Mouse (Mus musculus) frontal cortex, postnatal 10 days (tissue): ENCODE measurements around the gene Arhgap10.

Source experiments
- DNase-seq, 2 experiments: peaks; one replicate each; pipeline ENCODE4 v3.0.0; 2022; ENCODE audit warnings: low spot score in 2 of 2, mixed read lengths in 1 of 2

The Arhgap10 gene

DNA sequence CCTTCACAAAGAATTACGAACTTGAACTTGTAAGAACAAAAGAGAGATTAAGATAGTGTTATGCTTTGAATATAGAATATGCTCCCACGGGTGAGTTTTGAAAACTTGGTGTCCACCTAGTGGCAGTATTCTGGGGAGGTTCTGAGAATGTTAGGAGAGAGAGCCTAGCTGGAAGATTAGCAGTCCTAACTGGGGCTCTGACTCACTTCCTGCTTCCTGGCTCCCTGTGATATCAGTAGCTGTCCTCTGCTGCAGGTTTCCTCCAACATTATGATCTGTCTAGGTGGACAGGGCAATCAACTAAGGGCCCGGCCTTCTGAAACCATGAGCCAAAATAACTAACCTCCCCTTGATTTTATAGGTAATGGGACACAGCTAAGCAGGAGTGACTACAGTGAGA is 233.3 kb downstream of the Arhgap10 start:
- DNase-seq: no peak

DNA sequence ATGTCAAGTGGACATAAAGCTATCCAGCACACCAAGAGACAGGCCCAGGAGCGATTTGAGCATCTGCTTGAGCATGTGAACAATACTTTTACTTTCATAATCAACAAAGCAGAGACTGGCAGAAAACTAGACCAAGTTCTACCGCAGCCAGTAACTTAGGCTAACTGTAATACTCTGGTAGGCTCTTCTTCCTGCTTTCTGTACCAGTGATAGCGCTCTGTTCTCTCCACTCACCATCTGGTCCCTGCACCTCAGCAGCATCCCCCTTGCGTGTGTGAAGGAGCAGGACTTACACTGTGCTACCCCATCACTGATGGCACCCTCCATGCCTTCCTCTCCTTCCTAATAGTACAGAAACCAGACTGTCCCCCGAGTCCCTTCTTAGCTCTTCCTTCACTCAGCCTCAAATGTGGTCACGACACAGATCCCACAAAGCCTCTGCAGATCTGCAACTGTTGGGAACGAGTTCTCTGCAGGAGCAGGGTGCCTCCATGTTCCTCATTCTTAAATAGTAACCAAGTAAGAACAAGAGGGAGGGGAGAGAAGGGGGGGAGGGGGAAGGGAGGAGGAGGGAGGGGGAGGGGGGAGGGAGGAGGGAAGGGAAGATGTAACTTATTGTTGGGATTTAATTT is 235.0 kb downstream of the Arhgap10 start:
- no peak for DNase-seq

DNA sequence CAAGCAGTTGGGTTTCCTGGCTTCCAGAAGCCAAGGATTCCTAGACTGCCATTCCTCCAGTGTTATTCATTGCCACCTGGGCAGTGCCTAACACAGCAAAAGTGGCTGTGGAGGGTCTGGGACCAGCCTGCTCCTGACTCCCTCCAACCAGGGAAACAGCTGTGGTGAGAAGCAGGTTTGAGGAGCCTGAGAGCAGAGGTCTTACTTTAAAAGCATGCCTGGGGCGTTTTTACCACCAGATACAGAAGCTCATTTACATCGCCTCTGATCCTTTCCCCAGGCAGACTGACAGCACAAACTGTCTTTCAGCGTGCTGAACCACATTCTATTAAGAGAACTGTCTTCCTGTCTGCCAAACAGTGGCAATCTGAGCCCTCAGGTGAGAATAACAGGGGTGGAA is 237.8 kb downstream of the Arhgap10 start:
- no peak for DNase-seq

DNA sequence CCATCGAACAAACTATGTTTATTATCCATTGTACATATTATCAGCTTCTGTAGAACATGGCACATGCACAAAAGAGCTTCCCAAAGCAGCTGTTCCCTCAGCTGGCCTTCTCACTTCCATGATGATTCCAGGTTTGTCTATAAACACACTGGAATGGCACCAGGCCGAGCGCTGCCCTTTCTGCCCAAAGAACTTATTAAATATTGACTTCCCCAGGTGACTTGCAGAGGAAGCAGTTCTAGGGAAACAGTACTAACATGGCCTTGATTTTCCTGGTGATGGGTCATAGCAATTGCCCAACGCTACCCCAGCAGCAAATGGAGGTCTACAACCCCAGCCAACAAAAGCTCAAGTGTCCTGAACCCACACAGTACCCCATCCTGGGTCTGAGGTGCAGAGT is 239.5 kb downstream of the Arhgap10 start:
- DNase-seq: no peak

DNA sequence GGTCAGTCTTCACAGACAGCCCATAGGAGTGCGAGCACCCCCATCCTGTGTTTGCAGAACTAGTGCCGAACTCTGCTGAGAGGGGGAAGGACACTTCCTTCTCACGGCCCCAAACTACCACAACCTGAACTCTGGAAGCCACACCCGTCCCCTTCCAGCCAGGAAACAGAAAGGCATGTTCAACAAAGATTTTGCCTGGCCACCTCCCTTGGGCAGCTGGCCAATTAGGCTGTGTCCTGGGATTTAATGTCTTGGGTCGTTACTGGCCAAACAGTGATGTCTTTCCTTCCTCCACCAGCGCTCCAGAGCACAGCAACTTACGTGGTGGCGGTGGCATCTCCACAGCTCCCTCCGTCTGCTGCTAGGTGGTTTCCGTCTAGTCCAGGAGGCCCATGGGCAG is 240.9 kb downstream of the Arhgap10 start:
- DNase-seq: no peak

DNA sequence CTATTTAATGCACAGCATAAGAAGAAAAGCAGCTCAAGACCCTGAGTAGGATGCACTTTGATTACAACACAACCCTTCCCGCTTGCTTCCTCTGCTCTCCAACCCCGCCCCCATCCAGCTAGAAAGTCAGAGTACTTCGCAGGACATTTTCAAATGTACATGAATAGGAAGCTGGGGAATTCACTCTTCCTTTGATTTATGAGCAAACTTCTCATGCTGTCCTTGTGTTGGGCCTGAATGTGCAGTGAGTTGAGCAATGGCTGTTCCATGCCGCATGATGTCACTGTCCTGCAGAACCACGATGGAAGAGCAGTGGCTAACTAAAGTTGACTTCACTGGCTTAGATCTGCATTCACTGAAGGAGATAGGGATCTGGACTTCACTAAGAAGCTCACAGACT is 242.2 kb downstream of the Arhgap10 start:
- no peak for DNase-seq

DNA sequence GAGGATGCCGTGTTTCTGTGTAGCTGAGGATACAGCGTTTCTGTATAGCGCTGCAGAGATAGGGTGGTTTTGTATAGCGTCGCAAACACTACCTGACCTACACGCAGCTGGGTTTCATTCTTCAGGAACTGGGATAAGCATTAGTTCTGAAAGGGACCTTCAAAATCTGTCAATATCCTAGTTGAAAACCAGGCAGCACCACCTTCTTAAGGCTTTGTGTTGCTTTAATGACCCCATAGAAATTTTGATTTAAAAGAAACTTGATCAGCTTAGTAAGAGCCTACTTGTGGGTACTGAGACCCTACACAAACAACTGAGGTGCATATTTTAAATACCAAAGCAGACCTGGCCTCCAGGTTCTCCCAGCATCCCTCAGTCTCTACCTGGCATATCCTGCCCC is 245.6 kb downstream of the Arhgap10 start:
- no peak for DNase-seq

DNA sequence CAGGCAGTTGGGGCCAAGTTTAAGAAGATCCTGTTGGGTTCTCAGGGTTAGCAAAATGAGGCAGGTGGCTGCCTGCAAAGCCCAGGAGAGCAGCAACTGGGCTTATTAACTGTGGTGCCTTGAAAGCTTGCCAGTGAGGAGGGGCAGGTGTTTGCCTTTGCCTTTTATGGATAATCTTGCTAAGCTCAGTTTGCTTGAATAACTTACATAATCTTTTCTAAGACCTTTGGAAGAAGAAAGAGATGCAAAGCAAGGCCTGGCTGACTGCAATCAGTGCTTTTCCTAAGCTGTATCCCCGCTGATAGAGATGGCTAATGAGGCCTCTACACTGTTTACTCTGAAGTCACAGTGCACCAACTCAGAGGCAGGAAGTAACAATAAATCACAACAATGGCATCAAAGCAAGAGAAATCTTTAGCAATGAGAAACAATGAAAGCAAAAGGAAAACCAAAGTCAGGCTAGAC is 249.8 kb downstream of the Arhgap10 start:
- DNase-seq: no peak

DNA sequence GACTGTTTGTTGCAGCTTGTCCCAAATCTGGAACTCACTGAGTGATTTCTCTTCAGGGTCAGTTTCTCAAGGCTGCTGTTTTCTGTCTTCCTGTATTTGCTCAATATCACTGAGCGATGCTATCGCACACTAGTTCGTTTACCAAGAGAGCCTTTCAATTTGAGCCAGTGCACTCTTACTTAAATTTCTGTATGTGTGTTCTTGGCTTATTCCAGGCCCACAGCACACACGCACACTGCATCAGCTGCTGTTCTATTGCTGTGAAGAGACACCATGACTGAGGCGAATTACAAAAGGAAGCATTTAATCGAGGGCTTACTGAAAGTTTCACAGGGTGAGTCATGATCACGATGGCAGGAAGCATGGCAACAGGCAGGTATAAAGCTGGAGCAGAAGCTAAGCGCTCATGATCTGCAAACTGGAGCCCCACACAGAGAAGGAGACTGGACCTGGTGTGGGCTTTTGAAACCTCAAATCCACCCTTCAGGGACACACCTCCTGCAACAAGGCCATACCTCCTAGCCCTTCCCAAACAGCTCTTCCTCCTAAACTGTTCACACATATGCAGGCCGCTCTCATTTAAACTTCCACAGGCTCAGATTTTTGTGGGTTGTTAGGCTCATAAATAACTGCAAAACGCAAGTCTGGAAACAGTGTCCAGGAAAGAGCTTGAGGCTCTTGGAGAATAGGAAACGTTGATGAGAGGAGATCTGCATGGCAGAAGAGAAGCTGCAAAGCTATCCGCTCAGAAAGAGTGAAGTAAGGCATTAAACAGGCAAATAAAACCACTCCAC is 255.3 kb downstream of the Arhgap10 start:
- no peak for DNase-seq

DNA sequence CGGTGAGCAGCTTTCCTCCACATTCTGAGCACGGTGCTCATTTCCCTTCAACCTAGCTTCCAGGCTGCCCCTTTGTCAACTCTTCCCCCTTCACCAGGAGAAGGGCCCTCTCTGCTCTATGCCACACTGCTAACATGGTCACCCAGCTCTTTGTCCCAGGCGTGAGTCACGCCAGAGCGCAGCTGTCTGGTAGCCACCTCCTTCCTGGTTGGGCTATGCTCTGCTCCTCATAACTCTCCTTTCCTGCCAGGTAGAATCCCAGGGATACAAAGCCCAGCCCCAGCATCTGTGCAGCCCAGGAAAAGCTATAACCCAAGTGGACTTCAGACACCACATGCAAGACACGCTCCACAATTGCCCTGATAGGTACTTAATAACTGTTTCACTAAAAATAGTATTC is 256.5 kb downstream of the Arhgap10 start:
- no peak for DNase-seq

DNA sequence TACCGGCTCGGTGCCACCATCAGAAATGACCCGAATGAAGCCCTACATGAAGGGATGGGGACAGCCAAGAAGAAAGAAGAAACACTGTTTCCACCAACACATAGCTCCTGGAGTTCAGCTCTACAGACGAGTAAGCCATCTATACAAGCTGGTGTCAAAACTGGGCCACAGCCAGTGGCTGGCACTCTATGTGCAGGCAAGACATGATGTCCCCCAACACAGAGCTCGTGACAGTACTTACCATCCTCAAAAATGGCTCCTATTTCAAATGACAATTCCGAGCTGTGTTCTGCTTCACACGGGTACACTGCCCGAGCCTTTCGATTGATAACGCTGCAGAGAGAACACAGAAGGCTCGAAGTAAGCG is 260.7 kb downstream of the Arhgap10 start:
- DNase-seq: no peak

DNA sequence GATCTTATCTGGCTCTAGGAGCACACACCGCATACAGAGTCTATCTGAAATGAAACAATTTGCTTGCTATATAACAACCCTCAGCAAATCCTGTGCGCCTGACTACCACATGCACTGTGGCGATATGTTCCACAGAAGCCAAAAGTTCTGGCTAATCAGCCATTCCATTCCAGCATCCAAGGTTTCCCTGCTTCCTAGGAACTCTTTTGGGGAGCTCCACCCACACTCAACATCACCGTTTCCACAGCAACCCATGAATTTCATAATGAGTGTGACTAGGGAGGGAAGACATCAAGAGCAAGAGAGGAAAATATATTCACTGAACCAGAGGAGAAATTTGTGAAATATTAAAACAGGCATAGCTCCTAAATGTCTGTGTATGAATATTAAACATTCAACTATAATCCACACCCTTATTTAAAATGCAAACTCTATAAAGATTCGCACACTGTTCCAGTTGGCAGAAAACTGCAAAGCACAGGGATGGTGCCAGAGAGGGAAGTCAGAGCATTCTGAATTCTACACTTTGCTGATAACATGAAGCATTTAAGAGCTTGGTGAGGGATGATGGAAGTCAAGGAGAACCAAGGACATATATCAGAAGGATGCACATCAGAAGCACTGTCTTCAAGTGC is 261.2 kb downstream of the Arhgap10 start:
- DNase-seq: peak; percentile 27 to 59

DNA sequence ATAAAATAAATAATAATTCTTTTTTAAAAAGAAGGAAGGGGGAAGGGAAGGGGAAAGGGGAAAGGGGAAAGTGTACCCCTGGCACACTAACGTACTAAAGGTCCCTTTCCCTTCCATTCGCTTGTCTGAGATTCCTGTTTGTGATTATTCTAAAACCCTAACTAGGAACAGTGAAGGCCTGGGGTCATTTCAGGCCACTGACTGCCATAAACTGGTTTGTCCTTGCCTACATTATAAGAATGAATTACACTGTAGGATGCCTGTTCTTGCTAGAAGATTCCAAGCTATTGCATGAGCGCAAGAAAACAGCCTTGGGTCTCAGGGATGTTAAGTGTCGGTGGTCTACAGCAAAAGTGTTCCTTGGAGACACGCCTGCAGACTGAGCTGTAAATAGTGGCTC is 263.3 kb downstream of the Arhgap10 start:
- DNase-seq: no peak

DNA sequence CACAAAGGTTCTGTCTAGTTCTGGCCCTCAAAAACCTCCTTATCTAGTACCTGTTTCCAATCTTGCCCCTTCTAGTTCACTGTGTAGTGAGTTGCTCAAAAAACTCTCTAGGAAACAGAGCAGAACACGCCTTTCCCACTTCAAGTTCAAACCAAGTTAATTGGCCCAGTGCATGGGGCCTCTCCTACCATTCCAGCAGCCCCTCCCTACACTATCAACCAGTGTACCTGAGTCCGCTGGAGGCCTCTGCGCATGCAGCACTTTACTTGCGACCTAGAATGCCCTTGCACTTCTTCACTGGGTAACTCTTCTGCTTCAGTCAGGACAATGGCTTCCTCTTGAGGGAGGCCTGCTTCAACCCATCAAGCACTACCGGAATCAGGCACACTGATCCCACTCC is 266.6 kb downstream of the Arhgap10 start:
- DNase-seq: no peak

DNA sequence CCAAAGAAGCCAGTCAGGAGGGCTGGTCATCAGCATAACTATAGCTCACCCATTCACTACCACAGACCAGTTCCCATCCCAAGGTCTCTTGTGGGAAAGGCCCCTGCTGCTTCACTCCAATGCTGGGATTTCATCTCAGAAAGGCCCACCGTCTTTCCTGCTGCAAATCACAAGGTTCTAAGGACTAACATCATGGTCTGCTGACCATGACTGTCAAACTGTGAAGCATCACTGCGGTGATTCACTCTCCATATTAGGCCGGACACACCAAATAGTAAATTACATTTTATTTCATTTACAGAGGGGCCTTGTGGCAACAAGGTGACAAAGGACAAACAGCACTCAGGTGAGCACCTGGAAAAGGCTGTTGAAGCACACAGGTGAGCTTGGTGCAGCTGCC is 267.7 kb downstream of the Arhgap10 start:
- DNase-seq: no peak

DNA sequence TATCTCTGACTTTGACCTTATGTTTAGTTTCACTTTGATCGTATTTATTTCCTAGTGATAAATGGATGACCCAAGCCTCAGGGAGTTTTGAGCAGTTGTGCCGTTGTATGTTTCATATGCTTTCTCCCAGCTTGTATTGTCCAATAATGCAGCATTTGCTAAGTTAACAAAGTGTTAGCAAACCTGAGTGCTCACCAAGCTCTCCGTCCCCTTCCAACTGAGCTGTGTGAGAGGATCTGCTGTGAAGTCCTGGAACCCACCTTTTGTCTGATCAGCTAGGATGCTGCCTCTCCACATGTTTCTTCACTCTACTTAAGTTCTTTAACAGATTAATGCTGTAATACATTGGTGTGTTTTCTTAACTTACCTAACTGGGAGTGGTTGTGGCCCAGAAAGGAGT is 276.4 kb downstream of the Arhgap10 start:
- no peak for DNase-seq

DNA sequence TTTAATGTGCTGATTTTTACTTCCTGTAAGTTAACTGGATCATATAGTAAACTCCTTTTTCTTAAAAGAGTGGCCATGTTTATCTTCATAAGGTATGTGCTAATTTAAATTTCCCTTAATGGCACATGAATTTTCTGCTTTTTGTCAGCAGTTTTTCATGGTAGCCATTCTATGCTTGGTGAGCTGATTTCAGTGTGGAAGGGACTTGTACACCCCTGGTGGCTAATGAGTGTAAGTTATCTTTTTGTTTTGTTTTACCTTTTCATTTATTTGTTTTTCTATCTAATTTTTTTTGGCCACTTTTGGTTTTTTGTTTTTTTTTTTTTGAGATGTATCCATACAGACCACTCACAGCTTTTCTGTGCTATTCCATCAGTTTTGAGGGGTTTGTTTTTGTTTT is 278.3 kb downstream of the Arhgap10 start:
- DNase-seq: no peak

DNA sequence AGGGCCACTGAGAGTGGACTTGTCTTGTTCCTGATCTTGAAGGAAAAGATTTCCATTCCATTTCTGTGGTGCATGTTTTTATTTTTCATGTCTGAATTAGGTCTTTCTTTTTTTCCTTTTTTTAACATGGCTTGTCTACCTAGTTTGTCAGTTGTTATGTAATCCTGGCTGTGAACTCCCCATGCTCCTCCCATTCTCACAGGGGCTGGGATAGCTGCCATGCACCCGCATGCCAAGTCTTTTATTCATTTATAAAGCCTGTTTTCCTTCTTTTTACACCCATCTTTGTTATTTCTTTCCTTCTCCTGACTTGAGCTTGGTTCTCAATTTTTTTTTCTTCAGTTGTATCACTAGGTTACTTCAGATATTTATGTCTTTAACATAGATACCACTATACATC is 281.1 kb downstream of the Arhgap10 start:
- no peak for DNase-seq

DNA sequence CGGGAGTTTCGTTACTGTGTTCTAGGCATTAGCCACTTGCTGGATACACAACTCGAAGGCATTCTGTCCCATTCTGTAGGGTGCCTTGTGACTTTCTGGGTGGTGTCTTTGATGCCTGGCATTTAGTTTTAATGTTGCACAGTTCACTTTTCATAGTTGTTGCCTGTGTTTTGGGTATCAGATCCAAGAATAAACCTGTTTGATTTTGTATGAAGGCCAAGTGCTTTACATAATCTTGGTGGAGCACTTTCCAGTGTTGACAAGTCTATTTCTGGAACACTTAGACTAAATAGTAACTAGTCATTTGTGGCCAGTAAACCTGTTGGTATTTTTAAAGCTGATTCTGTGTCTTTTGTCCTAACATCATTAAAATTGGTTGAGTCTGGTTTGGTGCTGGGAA is 285.3 kb downstream of the Arhgap10 start:
- DNase-seq: no peak

DNA sequence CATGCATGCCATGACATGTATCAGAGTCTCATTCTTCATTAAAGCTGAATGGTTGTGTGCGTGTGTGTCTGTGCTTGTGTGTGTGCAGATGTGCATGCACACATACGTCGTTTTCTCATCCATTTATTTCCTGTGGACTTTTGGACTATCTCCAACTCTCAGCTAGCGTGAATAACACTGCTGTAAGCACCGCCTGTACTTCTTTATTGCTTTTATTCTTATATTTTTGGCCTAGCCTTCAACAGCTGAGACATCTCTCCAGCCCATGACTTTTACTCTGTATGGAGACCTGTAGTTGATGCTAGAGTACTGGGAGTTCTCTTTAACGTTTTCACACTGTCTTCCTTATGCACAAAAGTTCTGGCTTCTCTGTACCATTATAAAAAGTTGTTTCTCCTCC is 285.9 kb downstream of the Arhgap10 start:
- DNase-seq: no peak

DNA sequence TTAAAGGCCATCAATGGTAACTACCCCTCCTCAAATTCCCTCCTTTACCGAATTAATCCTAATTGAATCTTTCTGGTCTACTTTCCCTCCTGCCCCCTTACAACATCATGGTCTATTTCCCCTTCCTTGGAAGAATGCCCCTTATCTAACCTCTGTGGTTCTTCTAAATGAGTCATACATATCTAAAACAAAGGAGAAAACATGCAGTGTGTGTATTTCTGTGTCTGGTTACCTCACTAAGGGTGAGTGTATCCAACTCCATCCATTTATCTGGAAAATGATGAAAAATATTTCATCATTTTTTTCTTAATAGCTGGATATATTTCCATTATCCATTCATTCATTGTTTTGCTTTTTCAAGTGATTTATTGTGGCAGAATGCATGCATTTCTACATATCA is 286.5 kb downstream of the Arhgap10 start:
- no peak for DNase-seq

DNA sequence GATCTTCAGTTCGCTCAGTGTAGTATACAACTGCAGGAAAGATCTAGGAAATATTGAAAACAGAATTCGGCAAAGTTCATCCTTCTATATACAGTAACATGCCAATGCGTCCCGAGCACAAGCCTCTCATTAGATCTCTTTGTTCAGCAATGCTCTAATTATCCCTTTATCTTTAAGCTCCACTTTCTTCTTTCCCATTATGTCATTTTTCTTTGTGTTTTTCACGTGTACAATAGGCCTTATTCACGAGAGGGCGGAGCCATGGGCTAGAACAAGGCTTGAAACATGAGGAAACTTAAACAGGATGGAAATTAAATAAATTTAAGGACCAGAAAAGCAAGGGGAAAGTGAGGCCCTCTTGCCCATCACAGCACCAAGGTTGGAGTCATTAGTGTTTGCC is 289.1 kb downstream of the Arhgap10 start:
- DNase-seq: no peak

DNA sequence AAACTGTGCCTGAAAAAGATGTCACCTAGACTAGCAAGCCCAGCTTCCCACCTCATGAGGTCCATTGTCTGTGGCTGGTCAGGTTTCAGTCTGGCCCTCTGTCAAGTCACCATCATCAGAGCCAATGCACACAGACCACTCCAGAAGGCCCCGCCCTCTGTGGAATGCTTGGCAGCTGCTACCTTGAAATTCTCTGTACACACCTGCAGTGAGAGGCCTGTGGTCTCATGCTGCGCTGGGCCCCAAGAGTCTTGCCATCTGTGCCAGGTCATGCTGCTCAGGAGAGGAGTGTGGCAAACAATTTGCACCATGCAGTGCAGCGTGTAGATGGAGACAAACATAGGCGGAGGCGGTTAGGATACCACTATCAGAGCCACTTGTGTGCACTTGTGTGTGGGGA is 290.0 kb downstream of the Arhgap10 start:
- no peak for DNase-seq
